Mouse (Mus musculus) lung, embryonic 16.5 days (tissue): ENCODE results near the gene Hhat. TPM values are rescaled to one million over a fixed set of nuclear protein-coding genes. Genes with fewer than 3 reads are reported as not detected.

ENCODE experiments used
- ATAC-seq: fragments of 200-750 bp; cut with Nextera tagmentation; 2 replicates; pipeline ENCODE4 v1.8.0; 2017; ENCODE audit warnings: low read depth, mild to moderate bottlenecking, moderate library complexity
- H3K27ac ChIP-seq: fragments of 300-500 bp; sonication (generic); 2 replicates; pipeline ENCODE4 v1.5.1; 2014; ENCODE audit warnings: mild to moderate bottlenecking, control low read depth, low read length
- H3K27me3 ChIP-seq: fragments of 300-500 bp; sonication (generic); 2 replicates; pipeline ENCODE4 v1.6.1; 2014; ENCODE audit warnings: low read depth, low read length, mixed read lengths; ENCODE audit not compliant: control insufficient read depth, insufficient read depth
- H3K36me3 ChIP-seq: fragments of 300-500 bp; sonication (generic); 2 replicates; pipeline ENCODE4 v1.6.1; 2014; ENCODE audit warnings: low read length; ENCODE audit not compliant: control insufficient read depth, insufficient read depth
- H3K4me1 ChIP-seq: fragments of 300-500 bp; sonication (generic); replicated peaks from 2 replicates; pipeline ENCODE4 v1.6.1; 2014; ENCODE audit warnings: low read length, mixed read lengths; ENCODE audit not compliant: control insufficient read depth, insufficient read depth
- H3K4me2 ChIP-seq: fragments of 300-500 bp; sonication (generic); 2 replicates; pipeline ENCODE4 v1.6.1; 2014; ENCODE audit warnings: low read depth, low read length, control low read depth
- H3K4me3 ChIP-seq: fragments of 300-500 bp; sonication (generic); 2 replicates; pipeline ENCODE4 v1.5.1; 2014; ENCODE audit warnings: mild to moderate bottlenecking, low read length, control low read depth
- H3K9ac ChIP-seq: fragments of 300-500 bp; sonication (generic); 2 replicates; pipeline ENCODE4 v1.6.1; 2014; ENCODE audit warnings: low read length, control low read depth
- H3K9me3 ChIP-seq: fragments of 300-500 bp; sonication (generic); 2 replicates; pipeline ENCODE4 v1.6.1; 2016; ENCODE audit warnings: low read length; ENCODE audit not compliant: control insufficient read depth
- WGBS: fragments of 180-500 bp; shearing (Covaris S2); extraction: QIAGEN DNeasy Blood & Tissue Kit; methylation state at CpG from one replicate; pipeline ENCODE4 v1.1.7; 2014; 5-methylcytosine and 5-hydroxymethylcytosine counted together
- polyA plus RNA-seq: library from polyadenylated mRNA; unstranded; fragments of >200 nt; fragmentation: Nextera tagmentation; extraction: Ambion mirVana; gene quantifications from 2 replicates; pipeline ENCODE4 v1.2.1, GENCODE M21; 2015

The Hhat gene
- polyA plus RNA-seq, 1 experiment from 2014 or later, result 9.3 TPM

- H3K4me2 ChIP-seq, result no peak overlapping the region
- H3K27me3 ChIP-seq, result no peaks in the 10 kb centered on the region
- no peaks in the 10 kb centered on the region for H3K9me3 ChIP-seq
- ATAC-seq, result peak; percentile 87
- WGBS, result 45% methylated on average over 10 of the region's 10 CpGs
- H3K27ac ChIP-seq, result peak overlapping the region; percentile 87
- H3K4me1 ChIP-seq, result peaks cover 43% of the 10 kb centered on the region
- no peak overlapping the region for H3K4me3 ChIP-seq
- no peaks in the 10 kb centered on the region for H3K36me3 ChIP-seq
- no peak overlapping the region for H3K9ac ChIP-seq
Measured at GRCm38 (mm10) chr1:192789111-192789522, 18.1 kb upstream of the Hhat start.

GRCm38 (mm10) chr1:192786194-192786593 lies 15.2 kb upstream of the Hhat start:
- Histone ChIP-seq H3K9me3 (no peaks in the 10 kb centered on the region), H3K36me3 (no peaks in the 10 kb centered on the region), H3K27ac (peak overlapping the region; percentile 17; the same call in 1 of the 2 replicates), H3K27me3 (no peaks in the 10 kb centered on the region), H3K9ac (no peak overlapping the region), H3K4me3 (no peak overlapping the region), H3K4me1 (peaks cover 35% of the 10 kb centered on the region), H3K4me2 (no peak overlapping the region)
- no peak for ATAC-seq
- WGBS, result 89% methylated on average over 1 of the region's 1 CpGs

- 0 out of 2 replicates have a peak, but pooled peaks have one; percentile 1 for ATAC-seq
- H3K9me3 ChIP-seq, result no peaks in the 10 kb centered on the region
- H3K4me1 ChIP-seq, result peaks cover 35% of the 10 kb centered on the region
- H3K9ac ChIP-seq, result no peak overlapping the region
- H3K27ac ChIP-seq, result peak overlapping the region; percentile 17
- H3K36me3 ChIP-seq, result no peaks in the 10 kb centered on the region
- H3K27me3 ChIP-seq, result no peaks in the 10 kb centered on the region
- no peak overlapping the region for H3K4me2 ChIP-seq
- H3K4me3 ChIP-seq, result no peak overlapping the region
- WGBS, result 50% methylated on average over 17 of the region's 17 CpGs
Measured at GRCm38 (mm10) chr1:192785046-192785961, 14.3 kb upstream of the Hhat start.

- no peaks in the 10 kb centered on the region for H3K36me3 ChIP-seq
- no peaks in the 10 kb centered on the region for H3K9me3 ChIP-seq
- H3K27me3 ChIP-seq, result no peaks in the 10 kb centered on the region
- H3K4me2 ChIP-seq, result no peak overlapping the region
- H3K27ac ChIP-seq, result no peak overlapping the region
- peak; percentile 12; the same call in 1 of the 2 replicates for ATAC-seq
- peaks cover 35% of the 10 kb centered on the region for H3K4me1 ChIP-seq
- 12% methylated on average over 4 of the region's 4 CpGs for WGBS
- H3K4me3 ChIP-seq, result no peak overlapping the region
- H3K9ac ChIP-seq, result no peak overlapping the region
Measured at GRCm38 (mm10) chr1:192784374-192784773, 13.4 kb upstream of the Hhat start.

GRCm38 (mm10) chr1:192781256-192781655 lies 10.2 kb upstream of the Hhat start:
- H3K4me1 ChIP-seq, result peaks cover 27% of the 10 kb centered on the region
- no peak overlapping the region for H3K4me2 ChIP-seq
- H3K4me3 ChIP-seq, result no peak overlapping the region
- H3K27ac ChIP-seq, result no peak overlapping the region
- ATAC-seq, result no peak
- H3K9me3 ChIP-seq, result no peaks in the 10 kb centered on the region
- no peaks in the 10 kb centered on the region for H3K36me3 ChIP-seq
- H3K27me3 ChIP-seq, result no peaks in the 10 kb centered on the region
- no peak overlapping the region for H3K9ac ChIP-seq

- H3K4me2 ChIP-seq, result no peak overlapping the region
- 30% methylated on average over 6 of the region's 6 CpGs for WGBS
- H3K9me3 ChIP-seq, result no peaks in the 10 kb centered on the region
- no peaks in the 10 kb centered on the region for H3K27me3 ChIP-seq
- H3K4me1 ChIP-seq, result peaks cover 12% of the 10 kb centered on the region
- H3K9ac ChIP-seq, result no peak overlapping the region; the same call in 1 of the 2 replicates
- H3K36me3 ChIP-seq, result no peaks in the 10 kb centered on the region
- peak overlapping the region; percentile 69 for H3K27ac ChIP-seq
- ATAC-seq, result peak; percentile 59
- no peak overlapping the region for H3K4me3 ChIP-seq
Measured at GRCm38 (mm10) chr1:192778869-192779514, 8.0 kb upstream of the Hhat start.

GRCm38 (mm10) chr1:192778206-192778605 lies 7.2 kb upstream of the Hhat start:
- Histone ChIP-seq H3K27ac (no peak overlapping the region), H3K36me3 (no peaks in the 10 kb centered on the region), H3K27me3 (no peaks in the 10 kb centered on the region), H3K4me1 (peaks cover 11% of the 10 kb centered on the region), H3K9me3 (no peaks in the 10 kb centered on the region), H3K4me2 (no peak overlapping the region), H3K9ac (no peak overlapping the region), H3K4me3 (no peak overlapping the region)
- WGBS, result 86% methylated on average over 4 of the region's 4 CpGs
- ATAC-seq, result no peak

- Histone ChIP-seq H3K4me3 (peak overlapping the region; percentile 78), H3K27me3 (no peaks in the 10 kb centered on the region), H3K4me1 (peaks cover 7% of the 10 kb centered on the region), H3K36me3 (no peaks in the 10 kb centered on the region), H3K9me3 (no peaks in the 10 kb centered on the region), H3K9ac (peak overlapping the region; percentile 98), H3K4me2 (peak overlapping the region; percentile 95), H3K27ac (peak overlapping the region; percentile 94)
- 16% methylated on average over 10 of the region's 10 CpGs for WGBS
- ATAC-seq, result peak; percentile 75
Measured at GRCm38 (mm10) chr1:192770130-192770494, 911 bp downstream of the Hhat start.

- whole genome bisulfite sequencing, result 40% methylated on average over 4 of the region's 4 CpGs
- H3K36me3 ChIP-seq, result no peaks in the 10 kb centered on the region
- H3K4me1 ChIP-seq, result peaks cover 7% of the 10 kb centered on the region; the same call in 1 of the 2 replicates
- H3K4me3 ChIP-seq, result no peak overlapping the region
- no peaks in the 10 kb centered on the region for H3K9me3 ChIP-seq
- H3K4me2 ChIP-seq, result no peak overlapping the region
- H3K27ac ChIP-seq, result no peak overlapping the region
- H3K27me3 ChIP-seq, result no peaks in the 10 kb centered on the region
- no peak overlapping the region for H3K9ac ChIP-seq
- ATAC-seq, result no peak
Measured at GRCm38 (mm10) chr1:192765531-192765930, 5.5 kb downstream of the Hhat start.
